Mouse (Mus musculus) myocyte (in vitro differentiated cells): ENCODE measurements around the gene Ltk.

ENCODE experiments used
- POLR2A ChIP-seq: IDR thresholded peaks from one replicate; pipeline ENCODE4 v1.6.1; 2011; ENCODE audit warnings: low read depth, mild to moderate bottlenecking, control low read depth, moderate library complexity; ENCODE audit not compliant: insufficient read length
- POLR2AphosphoS2 ChIP-seq: IDR thresholded peaks from one replicate; pipeline ENCODE4 v1.6.1; 2011; ENCODE audit warnings: low read depth, control low read depth; ENCODE audit not compliant: insufficient read length
- REST ChIP-seq: IDR thresholded peaks from one replicate; pipeline ENCODE4 v1.6.1; 2011; ENCODE audit warnings: mild to moderate bottlenecking, control low read depth, moderate library complexity; ENCODE audit not compliant: insufficient read depth, insufficient read length
- TCF12 ChIP-seq: IDR thresholded peaks from one replicate; pipeline ENCODE4 v1.6.1; 2011; ENCODE audit warnings: mild to moderate bottlenecking, control low read depth; ENCODE audit not compliant: poor library complexity, insufficient read depth, severe bottlenecking

- TF ChIP-seq TCF12 (no peak), REST (no peak), POLR2A (no peak), POLR2AphosphoS2 (no peak)
These were observed 2.0 kb upstream of the Ltk start for GRCm38 (mm10) chr2:119762276-119762675.
